ENCODE assay signal across 18 mouse cellular contexts in the genomic region with DNA sequence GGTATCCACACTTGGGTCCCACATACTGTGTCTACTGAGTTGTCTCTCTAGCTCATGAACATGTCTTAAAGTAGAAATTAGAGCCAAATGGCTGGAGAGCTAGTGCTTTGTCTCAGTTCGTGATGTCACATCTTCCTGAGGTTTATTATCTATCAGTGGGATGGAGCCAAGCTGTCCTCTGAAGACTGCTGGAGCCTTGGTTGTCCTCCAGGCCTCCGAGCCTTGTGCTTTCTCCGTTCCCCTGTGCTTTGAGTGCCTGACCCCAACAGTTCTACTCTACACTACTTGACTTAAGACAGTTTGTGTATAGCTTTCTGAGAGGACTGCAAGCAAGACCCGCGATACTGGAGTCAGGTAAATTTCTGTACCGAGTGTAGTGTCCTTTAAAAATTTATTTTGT.
"Had no signal": no experiment of that assay in that cellular context is flagged by ENCODE, and none has a peak within 500 bp of the region (broad histone marks: within the 10 kb centered on the region; RNA-seq: fewer than 3 reads in every experiment).

No protein-coding gene starts in this region.

- ATAC-seq: liver, postnatal 0 days; lung, postnatal 0 days; midbrain, embryonic 13.5 days; midbrain, embryonic 15.5 days had no signal

- H3K4me1 ChIP-seq: midbrain, embryonic 13.5 days; midbrain, embryonic 15.5 days had no signal

- H3K4me2 ChIP-seq: lung, embryonic 15.5 days; midbrain, embryonic 11.5 days; midbrain, embryonic 13.5 days; midbrain, embryonic 15.5 days; neural tube, embryonic 12.5 days; stomach, embryonic 15.5 days had no signal

- H3K27ac ChIP-seq: lung, embryonic 15.5 days; macrophage; midbrain, embryonic 13.5 days; midbrain, embryonic 15.5 days; neural tube, embryonic 12.5 days; stomach, embryonic 15.5 days; stomach, postnatal 0 days had no signal

- H3K9me3 ChIP-seq: lung, embryonic 15.5 days; midbrain, embryonic 15.5 days; stomach, embryonic 15.5 days had no signal

- H3K4me3 ChIP-seq: lung, embryonic 15.5 days; megakaryocyte, embryonic 14.5 days; midbrain, embryonic 13.5 days; midbrain, embryonic 15.5 days; neural tube, embryonic 12.5 days; stomach, embryonic 15.5 days had no signal

- H3K9ac ChIP-seq: liver, postnatal 0 days; lung, embryonic 15.5 days; midbrain, embryonic 13.5 days; midbrain, embryonic 15.5 days; neural tube, embryonic 12.5 days; stomach, embryonic 15.5 days had no signal

- H3K36me3 ChIP-seq: lung, embryonic 15.5 days; midbrain, embryonic 13.5 days; midbrain, embryonic 15.5 days; neural tube, embryonic 12.5 days; stomach, embryonic 15.5 days had no signal

- H3K27me3 ChIP-seq: lung, embryonic 15.5 days; megakaryocyte, embryonic 14.5 days; midbrain, embryonic 13.5 days; midbrain, embryonic 15.5 days; neural tube, embryonic 12.5 days; stomach, embryonic 15.5 days had no signal

- DNase-seq: liver, postnatal 0 days; lung, adult 2 months; lung, postnatal 14 days; lung, postnatal 36 days; right cerebral cortex, postnatal 14 days; thymus, adult 2 months; thymus, postnatal 25 days; thymus, postnatal 4 days had no signal
